Mouse (Mus musculus) lung, adult 2 months (tissue): ENCODE measurements around the gene Slc34a2. TPM values are rescaled to one million over a fixed set of nuclear protein-coding genes. Genes with fewer than 3 reads are reported as not detected.

Experiments
- DNase-seq: peaks from one replicate; pipeline ENCODE4 v3.0.0; 2022
- H3K4me1 ChIP-seq: fragments of 200-500 bp; 2 replicates; pipeline ENCODE4 v1.6.1; 2011; ENCODE audit warnings: low read length; ENCODE audit not compliant: control insufficient read depth, insufficient read depth
- H3K4me3 ChIP-seq: fragments of 200-500 bp; replicated peaks from 2 replicates; pipeline ENCODE3; 2011; ENCODE audit warnings: low read depth, mild to moderate bottlenecking, control low read depth, low read length; ENCODE audit errors: extremely low read depth
- CTCF ChIP-seq: fragments of 200-500 bp; IDR thresholded peaks from 2 replicates; pipeline ENCODE4 v1.5.1; 2011; ENCODE audit warnings: mild to moderate bottlenecking, low read length, control low read depth; ENCODE audit not compliant: insufficient read depth
- POLR2A ChIP-seq: fragments of 200-500 bp; IDR thresholded peaks from 2 replicates; pipeline ENCODE4 v1.6.1; 2011; ENCODE audit warnings: low read depth, mild to moderate bottlenecking, control low read depth, low read length, borderline replicate concordance; ENCODE audit errors: extremely low read depth
- WGBS: fragments of 180-500 bp; shearing (Covaris S2); methylation state at CpG from one replicate; pipeline ENCODE4 v1.1.7; 2018; 5-methylcytosine and 5-hydroxymethylcytosine counted together
- polyA plus RNA-seq: library from polyadenylated mRNA; depleted of rRNA; stranded (reverse); fragments of >200 nt; gene quantifications from 2 replicates; pipeline ENCODE4 v1.2.3, GENCODE M21; 2012; rRNA removed

Slc34a2 gene
- polyA plus RNA-seq, 1 experiment = 1,222 TPM

- no peak for DNase-seq
- TF ChIP-seq CTCF (no peak), POLR2A (no peak)
- 35% methylated on average over 3 of the region's 3 CpGs for WGBS
- Histone ChIP-seq H3K4me3 (no peak overlapping the region), H3K4me1 (no peaks in the 10 kb centered on the region; the same call in 1 of the 2 replicates)
Observed at GRCm38 (mm10) chr5:53119689-53120088, 81.8 kb downstream of the Slc34a2 start.

Other genes starting within 250 kb of the Slc34a2 start
- gene Anapc4, start 204.1 kb upstream of the Slc34a2 start, polyA plus RNA-seq = 13.7 and 29.9 TPM in 2 replicates
- gene Sel1l3, start 175.8 kb downstream of the Slc34a2 start, polyA plus RNA-seq = 2.1 and 2.4 TPM in 2 replicates
- 27.9 and 49.9 TPM in 2 replicates for gene Smim20, start 229.0 kb downstream of the Slc34a2 start, polyA plus RNA-seq